Mouse (Mus musculus): ENCODE data around the gene Fancc.

DNA sequence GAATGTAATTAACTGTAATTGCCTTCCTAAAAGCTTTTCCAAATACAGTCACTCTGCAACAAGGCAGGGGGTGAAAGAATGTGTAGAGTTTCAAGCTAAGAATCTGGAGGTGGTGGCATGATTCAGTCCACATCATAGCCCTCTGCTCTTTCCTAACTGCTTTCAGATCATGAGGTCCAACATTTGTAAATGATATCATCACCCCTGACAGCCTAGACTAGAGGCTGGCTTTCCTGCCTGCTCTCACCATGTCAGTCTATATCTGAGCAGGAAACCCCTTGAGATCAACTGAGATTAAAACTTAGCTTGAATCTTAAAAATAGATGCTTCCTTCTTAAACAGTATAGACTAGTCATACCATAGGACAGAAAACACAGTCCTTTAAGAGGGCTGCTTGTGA lies 75.9 kb downstream of the Fancc start:
- TF ChIP-seq EP300 (optimal IDR thresholded peaks at IDR 0.05) (no peak), CTCF (IDR thresholded peaks at IDR 0.05; ENCODE audit: low read depth) (no peak)

Measured in stomach, postnatal 0 days (tissue).